Mouse (Mus musculus) heart, postnatal 4 days (tissue): ENCODE data around the gene Tmed2. TPM values are rescaled to one million over a fixed set of nuclear protein-coding genes. Genes with fewer than 3 reads are reported as not detected.
"Not testable (repeated sequence)": the region's sequence is repeated elsewhere in the genome, so short reads cannot be mapped to it uniquely, and the experiment has no call there.

Source experiments
- DNase-seq: peaks from one replicate; pipeline ENCODE4 v3.0.0; 2021
- total RNA-seq, 2 experiments: library from RNA; stranded (reverse); gene quantifications; 2 replicates each; pipeline ENCODE4 v1.2.3; 2021

Gene Tmed2
- total RNA-seq, 2 experiments from 2014 or later = 217 to 226 TPM

DNA sequence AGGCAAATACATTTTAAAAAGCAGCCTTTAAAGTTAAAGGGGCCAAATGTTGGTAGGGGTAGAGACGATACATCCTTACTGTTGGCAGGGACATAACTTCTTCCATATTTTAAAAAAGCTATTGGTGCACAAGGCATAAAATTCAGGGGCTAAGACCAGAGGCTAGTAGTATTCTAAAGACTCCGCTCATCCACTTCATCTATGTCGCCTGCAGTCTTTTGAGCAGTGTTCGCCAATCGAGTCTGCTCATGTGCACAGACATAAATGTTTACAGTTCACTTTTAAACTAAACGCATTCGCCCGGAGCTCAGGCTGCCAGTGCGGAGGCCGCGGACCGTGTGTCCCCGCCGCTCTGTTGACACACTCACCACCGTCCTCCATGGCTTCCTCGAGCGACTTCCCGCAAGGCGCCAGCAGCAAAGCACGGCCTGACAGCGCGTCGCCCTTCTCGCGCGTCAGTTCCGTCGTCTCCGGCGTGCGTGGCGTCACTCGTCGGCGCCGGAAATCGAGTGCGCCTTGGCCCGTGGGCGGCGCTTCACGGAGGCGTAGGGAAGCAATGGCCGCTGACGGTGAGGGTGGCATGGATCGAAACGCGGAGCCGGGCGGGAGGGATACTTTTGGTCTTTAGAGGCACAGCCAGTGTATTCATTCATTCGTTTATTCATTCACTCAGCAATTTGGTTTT lies 38.3 kb downstream of the Tmed2 start, which contains the start of the genes Eif2b1 and Gtf2h3:
Gene Eif2b1, minus strand, starts transcription at position 499 of the 685 bp plus-strand sequence.
Gene Gtf2h3, plus strand, starts transcription at position 508 of the 685 bp plus-strand sequence.
- DNase-seq = peak; percentile 94

DNA sequence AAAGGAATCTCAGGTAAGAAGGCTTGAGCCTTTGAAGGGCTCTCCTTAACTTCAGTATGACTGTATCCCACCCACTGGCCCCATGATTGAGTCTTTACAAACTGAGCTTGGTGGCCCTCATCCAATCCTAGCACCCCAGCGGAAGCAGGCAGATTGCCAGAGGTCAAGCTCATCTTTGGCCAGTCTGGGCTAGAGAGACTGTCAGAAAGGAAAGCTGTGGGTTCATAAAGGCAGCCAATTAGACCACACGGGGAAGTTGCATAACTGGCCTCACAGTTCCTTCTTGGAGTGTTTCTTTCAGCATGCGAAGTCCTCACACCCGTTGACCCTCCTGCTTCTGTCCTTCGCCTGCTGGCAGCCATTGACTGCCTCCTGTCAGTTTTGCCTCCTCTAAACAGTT lies 42.0 kb downstream of the Tmed2 start:
- peak; percentile 37 for DNase-seq

- no peak for DNase-seq
These were observed 52.3 kb downstream of the Tmed2 start for GRCm38 (mm10) chr5:124592768-124593167.

- peak; percentile 93 for DNase-seq
These were observed 58.0 kb downstream of the Tmed2 start for GRCm38 (mm10) chr5:124598224-124599174.

GRCm38 (mm10) chr5:124599726-124600125 lies 59.2 kb downstream of the Tmed2 start:
- not testable (repeated sequence) for DNase-seq

Other genes with a start within 250 kb of the Tmed2 start
- 10 to 100 TPM; 12.1 to 13.9 TPM for gene Mphosph9, start 212.7 kb upstream of the Tmed2 start, total RNA-seq
- 10 to 100 TPM; 11.7 to 13.0 TPM for gene 2810006K23Rik, start 212.6 kb upstream of the Tmed2 start, total RNA-seq
- gene Cdk2ap1, start 177.6 kb upstream of the Tmed2 start, total RNA-seq = 100 to 1,000 TPM; 201 to 202 TPM
- 10 to 100 TPM; 72.7 to 76.8 TPM for gene Sbno1, start 114.7 kb upstream of the Tmed2 start, total RNA-seq
- 100 to 1,000 TPM; 130 to 132 TPM for gene Kmt5a, start 100.8 kb upstream of the Tmed2 start, total RNA-seq
- 10 to 100 TPM in 1 of 2 experiments, 1 to 10 TPM in 1; 8.3 to 10.9 TPM for gene Rilpl2, start 62.3 kb upstream of the Tmed2 start, total RNA-seq
- gene Snrnp35, start 57.6 kb upstream of the Tmed2 start, total RNA-seq = 10 to 100 TPM; 19.3 to 23.5 TPM
- gene Rilpl1, start 9.3 kb upstream of the Tmed2 start, total RNA-seq = 10 to 100 TPM; 50.3 to 53.6 TPM
- gene Ddx55, start 12.2 kb downstream of the Tmed2 start, total RNA-seq = 1 to 10 TPM; 7.8 to 8.5 TPM
- gene Eif2b1, start 38.4 kb downstream of the Tmed2 start, total RNA-seq = 10 to 100 TPM; 38.6 to 42.5 TPM
- gene Gtf2h3, start 38.4 kb downstream of the Tmed2 start, total RNA-seq = 10 to 100 TPM; 20.1 to 23.9 TPM
- gene Atp6v0a2, start 87.9 kb downstream of the Tmed2 start, total RNA-seq = 10 to 100 TPM; 37.0 to 37.2 TPM
- under 1 TPM in 1 of 2 experiments, not detected in 1; 0.02 TPM for gene Dnah10, start 184.4 kb downstream of the Tmed2 start, total RNA-seq